Mouse (Mus musculus) hindbrain, embryonic 14.5 days (tissue): Measurements from ENCODE around the gene A630023A22Rik. TPM values are rescaled to one million over a fixed set of nuclear protein-coding genes. Genes with fewer than 3 reads are reported as not detected.

Source experiments
- ATAC-seq: fragments of 200-750 bp; cut with Nextera tagmentation; 2 replicates; pipeline ENCODE4 v1.8.0; 2017; ENCODE audit warnings: moderate number of reproducible peaks, mild to moderate bottlenecking, moderate TSS enrichment, moderate library complexity; ENCODE audit not compliant: low FRiP score
- DNase-seq: peaks from one replicate; pipeline ENCODE4 v3.0.0-alpha.2; 2015; ENCODE audit warnings: low spot score
- H3K27ac ChIP-seq: fragments of 300-500 bp; sonication (generic); 2 replicates; pipeline ENCODE4 v1.5.1; 2014; ENCODE audit warnings: mild to moderate bottlenecking, moderate library complexity
- H3K27me3 ChIP-seq: fragments of 300-500 bp; sonication (generic); 2 replicates; pipeline ENCODE4 v1.6.1; 2014; ENCODE audit warnings: mild to moderate bottlenecking, low read length, mixed read lengths; ENCODE audit not compliant: control insufficient read depth, insufficient read depth
- H3K36me3 ChIP-seq: fragments of 300-500 bp; sonication (generic); replicated peaks from 2 replicates; pipeline ENCODE4 v1.6.1; 2014; ENCODE audit not compliant: control insufficient read depth, insufficient read depth
- H3K4me1 ChIP-seq: fragments of 300-500 bp; sonication (generic); replicated peaks from 2 replicates; pipeline ENCODE4 v1.6.1; 2014; ENCODE audit warnings: antibody characterized with exemption, low read length, mixed read lengths; ENCODE audit not compliant: control insufficient read depth, insufficient read depth
- H3K4me2 ChIP-seq: fragments of 300-500 bp; sonication (generic); replicated peaks from 2 replicates; pipeline ENCODE4 v1.6.1; 2014; ENCODE audit warnings: mild to moderate bottlenecking, moderate library complexity
- H3K4me3 ChIP-seq: fragments of 300-500 bp; sonication (generic); replicated peaks from 2 replicates; pipeline ENCODE4 v1.5.1; 2014; ENCODE audit warnings: mild to moderate bottlenecking, low read length
- H3K9ac ChIP-seq: fragments of 300-500 bp; sonication (generic); 2 replicates; pipeline ENCODE4 v1.6.1; 2014
- H3K9me3 ChIP-seq: fragments of 300-500 bp; sonication (generic); 2 replicates; pipeline ENCODE4 v1.6.1; 2016; ENCODE audit warnings: low read length; ENCODE audit not compliant: control insufficient read depth
- WGBS: fragments of 180-500 bp; shearing (Covaris S2); extraction: QIAGEN DNeasy Blood & Tissue Kit; methylation state at CpG from one replicate; pipeline ENCODE4 v1.1.7; 2014; 5-methylcytosine and 5-hydroxymethylcytosine counted together
- polyA plus RNA-seq: library from polyadenylated mRNA; unstranded; fragments of >200 nt; fragmentation: Nextera tagmentation; extraction: Ambion mirVana; gene quantifications from 2 replicates; pipeline ENCODE4 v1.2.1, GENCODE M21; 2014

Gene A630023A22Rik
- polyA plus RNA-seq, 1 experiment from 2014 or later, result not detected

- Histone ChIP-seq H3K9me3 (no peaks in the 10 kb centered on the region), H3K9ac (no peak overlapping the region), H3K27me3 (no peaks in the 10 kb centered on the region), H3K4me3 (no peak overlapping the region), H3K27ac (no peak overlapping the region), H3K4me2 (no peak overlapping the region), H3K4me1 (no peaks in the 10 kb centered on the region), H3K36me3 (no peaks in the 10 kb centered on the region)
- DNase-seq, result no peak
- no peak for ATAC-seq
- WGBS, result 73% methylated on average over 12 of the region's 12 CpGs
Observed at GRCm38 (mm10) chr14:34120016-34120910, 17.7 kb upstream of the A630023A22Rik start.

- no peak overlapping the region for H3K9ac ChIP-seq
- ATAC-seq, result no peak
- H3K4me1 ChIP-seq, result no peaks in the 10 kb centered on the region
- H3K27ac ChIP-seq, result no peak overlapping the region
- no peak overlapping the region for H3K4me3 ChIP-seq
- WGBS, result 77% methylated on average over 7 of the region's 7 CpGs
- no peak overlapping the region for H3K4me2 ChIP-seq
- no peaks in the 10 kb centered on the region for H3K36me3 ChIP-seq
- DNase-seq, result no peak
- H3K27me3 ChIP-seq, result no peaks in the 10 kb centered on the region
- no peaks in the 10 kb centered on the region for H3K9me3 ChIP-seq
Observed at GRCm38 (mm10) chr14:34119046-34119723, 16.6 kb upstream of the A630023A22Rik start.

DNA sequence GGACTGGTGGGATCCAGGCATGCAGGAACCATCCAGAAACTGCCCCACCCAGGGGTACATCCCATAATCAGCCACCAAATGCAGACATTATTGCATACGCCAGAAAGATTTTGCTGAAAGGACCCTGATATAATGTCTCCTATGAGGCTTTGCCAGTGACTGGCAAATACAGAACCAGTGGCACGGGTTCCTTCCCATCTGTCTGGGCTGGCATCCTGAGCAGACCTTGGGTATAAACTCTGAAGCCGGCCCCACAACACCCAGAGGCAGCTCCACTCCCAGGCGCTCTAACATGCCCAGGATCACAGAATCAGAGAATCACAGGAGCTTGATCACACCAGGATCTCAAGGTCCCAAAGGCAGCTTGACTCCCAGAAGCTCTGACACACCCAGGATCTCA, 11.8 kb upstream of the A630023A22Rik start:
- WGBS, result 89% methylated on average over 4 of the region's 4 CpGs

GRCm38 (mm10) chr14:34107594-34107993, 5.0 kb upstream of the A630023A22Rik start:
- Histone ChIP-seq H3K27ac (no peak overlapping the region), H3K36me3 (no peaks in the 10 kb centered on the region), H3K9ac (no peak overlapping the region), H3K4me2 (no peak overlapping the region), H3K27me3 (no peaks in the 10 kb centered on the region), H3K4me3 (no peak overlapping the region), H3K9me3 (no peaks in the 10 kb centered on the region), H3K4me1 (no peaks in the 10 kb centered on the region)
- no peak for DNase-seq
- WGBS, result 81% methylated on average over 4 of the region's 4 CpGs
- no peak for ATAC-seq

More for the DNA sequence above, 11.8 kb upstream of the A630023A22Rik start:
- DNase-seq (no peak), ATAC-seq (no peak)
- Histone ChIP-seq H3K27me3 (no peaks in the 10 kb centered on the region), H3K4me3 (no peak overlapping the region), H3K36me3 (no peaks in the 10 kb centered on the region), H3K4me2 (no peak overlapping the region), H3K27ac (no peak overlapping the region), H3K4me1 (no peaks in the 10 kb centered on the region), H3K9ac (no peak overlapping the region), H3K9me3 (no peaks in the 10 kb centered on the region)

GRCm38 (mm10) chr14:34106389-34107062, 4.0 kb upstream of the A630023A22Rik start:
- ATAC-seq (no peak), DNase-seq (no peak)
- 57% methylated on average over 12 of the region's 12 CpGs for WGBS
- Histone ChIP-seq H3K36me3 (no peaks in the 10 kb centered on the region), H3K4me3 (no peak overlapping the region), H3K4me2 (no peak overlapping the region), H3K27me3 (no peaks in the 10 kb centered on the region), H3K27ac (no peak overlapping the region), H3K4me1 (no peaks in the 10 kb centered on the region), H3K9ac (no peak overlapping the region), H3K9me3 (no peaks in the 10 kb centered on the region)

GRCm38 (mm10) chr14:34104892-34105291, 2.3 kb upstream of the A630023A22Rik start:
- H3K27ac ChIP-seq, result no peak overlapping the region
- 28% methylated on average over 8 of the region's 8 CpGs for WGBS
- DNase-seq (peak; percentile 56), ATAC-seq (peak; percentile 57; the same call in 1 of the 2 replicates)
- no peaks in the 10 kb centered on the region for H3K36me3 ChIP-seq
- no peak overlapping the region for H3K4me3 ChIP-seq
- no peaks in the 10 kb centered on the region for H3K27me3 ChIP-seq
- H3K9me3 ChIP-seq, result no peaks in the 10 kb centered on the region
- no peak overlapping the region for H3K9ac ChIP-seq
- no peak overlapping the region for H3K4me2 ChIP-seq
- no peaks in the 10 kb centered on the region for H3K4me1 ChIP-seq

DNA sequence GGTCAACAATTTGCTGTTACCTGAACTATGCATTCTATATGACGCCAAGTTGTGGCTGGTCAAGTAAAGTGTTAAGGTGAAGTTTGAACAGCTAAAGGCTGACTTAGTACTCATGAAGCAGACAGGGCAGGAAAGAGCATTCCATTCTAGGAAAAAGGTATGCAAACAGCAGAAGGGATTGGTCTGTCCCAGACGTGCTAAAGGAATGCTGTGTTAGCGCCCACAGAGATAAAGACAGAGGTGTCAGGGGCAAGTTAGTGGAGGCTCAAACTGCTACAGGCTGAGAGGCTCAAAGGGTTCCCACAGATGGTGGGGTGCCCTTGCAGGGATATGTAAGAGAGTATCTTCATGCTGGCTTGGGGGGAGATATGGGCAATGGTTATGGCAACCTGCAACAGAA, 1.3 kb upstream of the A630023A22Rik start:
- H3K27me3 ChIP-seq, result no peaks in the 10 kb centered on the region
- WGBS, result 84% methylated on average over 3 of the region's 3 CpGs
- DNase-seq (no peak), ATAC-seq (no peak)
- no peak overlapping the region for H3K4me3 ChIP-seq
- H3K36me3 ChIP-seq, result no peaks in the 10 kb centered on the region
- H3K9me3 ChIP-seq, result no peaks in the 10 kb centered on the region
- H3K4me2 ChIP-seq, result no peak overlapping the region
- no peak overlapping the region for H3K27ac ChIP-seq
- H3K4me1 ChIP-seq, result no peaks in the 10 kb centered on the region
- H3K9ac ChIP-seq, result no peak overlapping the region

DNA sequence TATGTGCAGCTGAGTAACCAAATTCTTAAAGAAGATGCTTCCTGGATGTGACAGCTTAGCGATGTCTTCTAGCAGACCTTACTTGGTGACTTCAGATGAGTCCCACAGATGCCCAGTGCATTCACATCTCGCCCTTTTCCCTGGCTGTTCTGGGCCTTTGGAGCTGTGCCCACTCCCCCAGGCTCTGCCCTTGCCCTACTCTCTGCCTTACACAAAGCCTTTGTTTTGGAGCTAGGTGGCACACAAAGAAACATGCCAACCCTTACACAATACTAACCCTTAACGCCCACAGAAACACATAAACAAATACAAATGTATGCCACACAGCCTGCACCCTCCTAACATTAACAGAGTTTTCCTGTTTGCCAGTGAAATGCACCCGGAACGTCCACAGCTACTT, 6.4 kb downstream of the A630023A22Rik start:
- no peak overlapping the region for H3K4me3 ChIP-seq
- H3K4me2 ChIP-seq, result no peak overlapping the region
- H3K4me1 ChIP-seq, result no peaks in the 10 kb centered on the region
- WGBS, result 72% methylated on average over 5 of the region's 5 CpGs
- DNase-seq (no peak), ATAC-seq (no peak)
- H3K27me3 ChIP-seq, result no peaks in the 10 kb centered on the region
- no peaks in the 10 kb centered on the region for H3K36me3 ChIP-seq
- H3K9me3 ChIP-seq, result no peaks in the 10 kb centered on the region
- no peak overlapping the region for H3K9ac ChIP-seq
- no peak overlapping the region for H3K27ac ChIP-seq

GRCm38 (mm10) chr14:34092856-34093255, 9.7 kb downstream of the A630023A22Rik start:
- DNase-seq (no peak), ATAC-seq (no peak)
- Histone ChIP-seq H3K27ac (no peak overlapping the region), H3K4me1 (no peaks in the 10 kb centered on the region), H3K9me3 (no peaks in the 10 kb centered on the region), H3K9ac (no peak overlapping the region), H3K4me3 (no peak overlapping the region), H3K36me3 (no peaks in the 10 kb centered on the region), H3K4me2 (no peak overlapping the region), H3K27me3 (no peaks in the 10 kb centered on the region)
- WGBS, result 89% methylated on average over 1 of the region's 1 CpGs
